Comparison of ENCODE assay signal across 8 mouse cellular contexts in genomic region chr7:28971770-28972269, GRCm38 (mm10). TPM values are rescaled to one million over a fixed set of nuclear protein-coding genes. Genes with fewer than 3 reads are reported as not detected.
DNase-seq lines count a peak whose midpoint lies in the region; ATAC-seq and TF ChIP-seq lines count a peak whose summit lies in the region.
"Had no signal": no experiment of that assay in that cellular context is flagged by ENCODE, and none has a peak within 500 bp of the region (broad histone marks: within the 10 kb centered on the region; RNA-seq: fewer than 3 reads in every experiment).

No protein-coding gene starts in this region.

- no peaks in the 10 kb centered on the region for H3K27me3 ChIP-seq in C2C12 (ENCODE audit: control insufficient read depth, insufficient read depth, insufficient read length)
- no peaks in the 10 kb centered on the region for H3K27me3 ChIP-seq in intestine, embryonic 14.5 days (replicated peaks; ENCODE audit: control insufficient read depth, insufficient read depth, low read length)
- no peaks in the 10 kb centered on the region for H3K27me3 ChIP-seq in liver, postnatal 0 days (ENCODE audit: insufficient read depth, low read length)
- H3K27me3 ChIP-seq in thymus, adult 2 months (ENCODE audit: control insufficient read depth, insufficient read depth, low read length): no peaks in the 10 kb centered on the region

- no peak for TF ChIP-seq CTCF in C2C12 (IDR thresholded peaks at IDR 0.05; ENCODE audit: control insufficient read depth, insufficient read depth, insufficient read length)
- TF ChIP-seq CTCF in liver, postnatal 0 days (IDR thresholded peaks at IDR 0.05; ENCODE audit: low read depth): no peak
- no peak for TF ChIP-seq CTCF in thymus, adult 2 months (IDR thresholded peaks at IDR 0.05; ENCODE audit: borderline replicate concordance, control insufficient read depth, extremely low read depth, insufficient read depth, low read length, poor library complexity)

- in situ Hi-C loops in ES-E14 (cut with MboI; ENCODE audit: low sequenced_read_pairs in 2 of 2, unreplicated experiment in 2 of 2): no loop called here

- H3K9me3 ChIP-seq in ES-E14 (ENCODE audit: control insufficient read depth, insufficient read depth, low read depth, low read length): no peaks in the 10 kb centered on the region
- no peaks in the 10 kb centered on the region for H3K9me3 ChIP-seq in intestine, embryonic 14.5 days (ENCODE audit: control insufficient read depth, low read length)
- no peaks in the 10 kb centered on the region for H3K9me3 ChIP-seq in liver, postnatal 0 days (ENCODE audit: low read length)

- TF ChIP-seq EP300 in liver, postnatal 0 days (IDR thresholded peaks at IDR 0.05; ENCODE audit: low read depth): no peak

- DNase-seq in ES-E14 (ENCODE audit: low read depth, low spot score): no peak
- no peak for DNase-seq in intestine, embryonic 14.5 days (ENCODE audit: low spot score)
- DNase-seq in liver, postnatal 0 days: no peak
- no peak for DNase-seq in thymus, adult 2 months
- no peak for DNase-seq in right cerebral cortex, adult 18-20 months
- no peak for DNase-seq in right cerebral cortex, postnatal 36 days (ENCODE audit: low spot score in 2 of 2)

- WGBS in intestine, embryonic 14.5 days: 68% methylated on average over 6 of the region's 6 CpGs
- WGBS in liver, postnatal 0 days (ENCODE audit: insufficient replicate concordance): 79% methylated on average over 6 of the region's 6 CpGs
- 87% methylated on average over 6 of the region's 6 CpGs for WGBS in thymus, adult 2 months

- 0 out of 2 replicates have a peak, but pooled peaks have one; percentile 10 for ATAC-seq in intestine, embryonic 14.5 days (replicated peaks; ENCODE audit: low FRiP score, low TSS enrichment, low read depth)
- ATAC-seq in liver, postnatal 0 days: 0 out of 2 replicates have a peak, but pooled peaks have one; percentile 9

- no peak overlapping the region for H3K4me2 ChIP-seq in intestine, embryonic 14.5 days (ENCODE audit: low read length)
- no peak overlapping the region for H3K4me2 ChIP-seq in liver, postnatal 0 days (ENCODE audit: low read depth, low read length)

- no peak for TF ChIP-seq POLR2A in thymus, adult 2 months (IDR thresholded peaks at IDR 0.05; ENCODE audit: control insufficient read depth, extremely low read depth, insufficient read depth, low read length, poor library complexity)

- H3K27ac ChIP-seq in ES-E14 (ENCODE audit: insufficient read depth, low read depth, low read length, poor library complexity, severe bottlenecking): peak overlapping the region; percentile 6; the same call in 1 of the 2 replicates
- H3K27ac ChIP-seq in intestine, embryonic 14.5 days (ENCODE audit: low read depth): peak overlapping the region; percentile 27; the same call in 1 of the 2 replicates
- H3K27ac ChIP-seq in liver, postnatal 0 days (ENCODE audit: low read depth): no peak overlapping the region
- no peak overlapping the region for H3K27ac ChIP-seq in thymus, adult 2 months (ENCODE audit: control insufficient read depth, insufficient read depth, low read length)
- H3K27ac ChIP-seq: macrophage had no signal

- H3K4me1 ChIP-seq in ES-E14 (ENCODE audit: control insufficient read depth in 2 of 2, insufficient read depth in 2 of 2, low read length in 2 of 2, poor library complexity in 1 of 2): peaks cover 13 to 27% of the 10 kb centered on the region in 2 experiments
- 0 out of 2 replicates have a peak, but pooled peaks cover 5% of the 10 kb centered on the region for H3K4me1 ChIP-seq in intestine, embryonic 14.5 days (replicated peaks; ENCODE audit: control insufficient read depth, insufficient read depth, low read length)
- no peaks in the 10 kb centered on the region for H3K4me1 ChIP-seq in liver, postnatal 0 days (ENCODE audit: insufficient read depth)
- H3K4me1 ChIP-seq in thymus, adult 2 months (replicated peaks; ENCODE audit: control insufficient read depth, insufficient read depth, low read length): no peaks in the 10 kb centered on the region

- H3K4me3 ChIP-seq in C2C12 (ENCODE audit: insufficient read depth, poor library complexity, severe bottlenecking) (no peak overlapping the region), ES-E14 (ENCODE audit: insufficient read depth in 1 of 2, low read depth in 1 of 2, low read length in 2 of 2, poor library complexity in 1 of 2, severe bottlenecking in 1 of 2) (no peak overlapping the region)
- H3K4me3 ChIP-seq in intestine, embryonic 14.5 days (ENCODE audit: low read depth, low read length): no peak overlapping the region
- H3K4me3 ChIP-seq in liver, postnatal 0 days (ENCODE audit: low read depth, low read length): no peak overlapping the region
- no peak overlapping the region for H3K4me3 ChIP-seq in thymus, adult 2 months (ENCODE audit: control insufficient read depth, insufficient read depth, low read length)

- H3K36me3 ChIP-seq in C2C12 (ENCODE audit: control insufficient read depth, insufficient read depth) (peaks cover 14% of the 10 kb centered on the region), ES-E14 (ENCODE audit: control insufficient read depth, insufficient read depth, low read length, poor library complexity, severe bottlenecking) (peaks cover 53% of the 10 kb centered on the region)
- peaks cover 58% of the 10 kb centered on the region for H3K36me3 ChIP-seq in intestine, embryonic 14.5 days (ENCODE audit: control insufficient read depth, insufficient read depth, low read length)
- peaks cover 33% of the 10 kb centered on the region for H3K36me3 ChIP-seq in liver, postnatal 0 days (replicated peaks; ENCODE audit: insufficient read depth, low read length)
- H3K36me3 ChIP-seq in thymus, adult 2 months (ENCODE audit: control insufficient read depth, insufficient read depth, low read length): peaks cover 34% of the 10 kb centered on the region

- H3K9ac ChIP-seq in ES-E14 (ENCODE audit: insufficient read depth, low read depth, low read length, poor library complexity, severe bottlenecking): no peak overlapping the region
- no peak overlapping the region for H3K9ac ChIP-seq in intestine, embryonic 14.5 days (ENCODE audit: low read length)
- H3K9ac ChIP-seq in liver, postnatal 0 days (replicated peaks): no peak overlapping the region

- no peak overlapping the region for H3ac ChIP-seq in C2C12 (ENCODE audit: control insufficient read depth, insufficient read length, low read depth)

- no peaks in the 10 kb centered on the region for H3K79me3 ChIP-seq in C2C12 (ENCODE audit: low read depth)

- H3K79me2 ChIP-seq in C2C12 (ENCODE audit: control insufficient read depth, insufficient read depth): no peaks in the 10 kb centered on the region

TF ChIP-seq in C2C12, 6 proteins besides CTCF, POLR2A, EP300 and RAD21:
- TF ChIP-seq FOSL1 (IDR thresholded peaks at IDR 0.05; ENCODE audit: insufficient read depth, low read length, poor library complexity, severe bottlenecking) (no peak), MYOD1 (IDR thresholded peaks at IDR 0.05; ENCODE audit: control insufficient read depth, insufficient read length, low read depth) (peak; percentile 88)

TF ChIP-seq in ES-E14, 5 proteins besides CTCF, POLR2A, EP300 and RAD21:
- TF ChIP-seq ZC3H11A (IDR thresholded peaks at IDR 0.05; ENCODE audit: borderline replicate concordance, low read depth, low read length) (no peak), CHD2 (IDR thresholded peaks at IDR 0.05; ENCODE audit: low read depth, low read length) (no peak), MAFK (IDR thresholded peaks at IDR 0.05; ENCODE audit: insufficient read depth, low read depth, low read length) (no peak), ZNF384 (IDR thresholded peaks at IDR 0.05; ENCODE audit: low read depth, low read length) (no peak), HCFC1 (IDR thresholded peaks at IDR 0.05; ENCODE audit: borderline replicate concordance, insufficient read depth, low read length) (no peak)

RNA-seq across cellular contexts. Expression of gene Actn4, which starts 9.7 kb away (rescaled TPM):
- polyA plus RNA-seq in C2C12 (2012; fragmentation: generic; extraction: Trizol): 465 TPM
- 566 and 627 TPM in 2 replicates for total RNA-seq in ES-E14 (2012; rRNA removed)
- 298 and 300 TPM in 2 replicates for polyA plus RNA-seq in intestine, embryonic 14.5 days (2014; fragmentation: Nextera tagmentation; extraction: Ambion mirVana)
- 76.3 and 81.2 TPM in 2 replicates for polyA plus RNA-seq in liver, postnatal 0 days (2015; fragmentation: Nextera tagmentation; extraction: Ambion mirVana)
- polyA plus RNA-seq in thymus, adult 2 months (2012; rRNA removed): 243 and 268 TPM in 2 replicates

RNA-seq across cellular contexts. Expression of gene Eif3k, which starts 9.8 kb away (rescaled TPM):
- polyA plus RNA-seq in C2C12 (2012; fragmentation: generic; extraction: Trizol): 429 TPM
- total RNA-seq in ES-E14 (2012; rRNA removed): 474 and 500 TPM in 2 replicates
- 444 and 452 TPM in 2 replicates for polyA plus RNA-seq in intestine, embryonic 14.5 days (2014; fragmentation: Nextera tagmentation; extraction: Ambion mirVana)
- polyA plus RNA-seq in liver, postnatal 0 days (2015; fragmentation: Nextera tagmentation; extraction: Ambion mirVana): 162 and 166 TPM in 2 replicates
- 362 and 396 TPM in 2 replicates for polyA plus RNA-seq in thymus, adult 2 months (2012; rRNA removed)

RNA-seq across cellular contexts. Expression of gene Map4k1, which starts 10.0 kb away (rescaled TPM):
- 3.6 TPM for polyA plus RNA-seq in C2C12 (2012; fragmentation: generic; extraction: Trizol)
- 14.8 and 15.6 TPM in 2 replicates for total RNA-seq in ES-E14 (2012; rRNA removed)
- polyA plus RNA-seq in intestine, embryonic 14.5 days (2014; fragmentation: Nextera tagmentation; extraction: Ambion mirVana): 10.0 and 11.6 TPM in 2 replicates
- polyA plus RNA-seq in liver, postnatal 0 days (2015; fragmentation: Nextera tagmentation; extraction: Ambion mirVana): 11.9 and 16.5 TPM in 2 replicates
- 155 and 164 TPM in 2 replicates for polyA plus RNA-seq in thymus, adult 2 months (2012; rRNA removed)

Comparison
In these comparisons a context has a peak if more than half of its experiments do, and no peak if none do; other contexts are left out.
1. H3K27ac ChIP-seq: peak in ES-E14 (single experiment) and intestine, embryonic 14.5 days (single experiment); none in liver, postnatal 0 days (single experiment) and thymus, adult 2 months (single experiment).